Mouse (Mus musculus) limb, embryonic 13.5 days (tissue): Measurements from ENCODE around the gene Ntsr1. TPM values are rescaled to one million over a fixed set of nuclear protein-coding genes. Genes with fewer than 3 reads are reported as not detected.

Source experiments
- ATAC-seq: fragments of 200-750 bp; cut with Nextera tagmentation; 2 replicates; pipeline ENCODE4 v1.8.0; 2017; ENCODE audit warnings: low read depth, moderate number of reproducible peaks, moderate TSS enrichment; ENCODE audit not compliant: low FRiP score
- H3K27ac ChIP-seq: fragments of 300-500 bp; sonication (generic); 2 replicates; pipeline ENCODE4 v1.5.1; 2015; ENCODE audit warnings: inconsistent platforms, mild to moderate bottlenecking, moderate library complexity
- H3K27me3 ChIP-seq: fragments of 300-500 bp; sonication (generic); 2 replicates; pipeline ENCODE4 v1.6.1; 2015; ENCODE audit warnings: mild to moderate bottlenecking, inconsistent platforms
- H3K36me3 ChIP-seq: fragments of 300-500 bp; sonication (generic); 2 replicates; pipeline ENCODE4 v1.6.1; 2015; ENCODE audit warnings: inconsistent platforms, mild to moderate bottlenecking, moderate library complexity
- H3K4me1 ChIP-seq: fragments of 300-500 bp; sonication (generic); 2 replicates; pipeline ENCODE4 v1.6.1; 2015; ENCODE audit warnings: inconsistent platforms
- H3K4me2 ChIP-seq: fragments of 300-500 bp; sonication (generic); replicated peaks from 2 replicates; pipeline ENCODE4 v1.6.1; 2015; ENCODE audit warnings: inconsistent platforms, mild to moderate bottlenecking, moderate library complexity
- H3K4me3 ChIP-seq: fragments of 300-500 bp; sonication (generic); 2 replicates; pipeline ENCODE4 v1.5.1; 2015; ENCODE audit warnings: moderate library complexity, mild to moderate bottlenecking, inconsistent platforms
- H3K9ac ChIP-seq: fragments of 300-500 bp; sonication (generic); 2 replicates; pipeline ENCODE4 v1.6.1; 2015; ENCODE audit warnings: mild to moderate bottlenecking, inconsistent platforms
- H3K9me3 ChIP-seq: fragments of 300-500 bp; sonication (generic); 2 replicates; pipeline ENCODE4 v1.6.1; 2016; ENCODE audit warnings: inconsistent platforms
- WGBS: fragments of 180-500 bp; shearing (Covaris S2); methylation state at CpG from one replicate; pipeline ENCODE4 v1.1.7; 2015; 5-methylcytosine and 5-hydroxymethylcytosine counted together
- polyA plus RNA-seq: library from polyadenylated mRNA; unstranded; fragments of >200 nt; fragmentation: Nextera tagmentation; extraction: Ambion mirVana; gene quantifications from 2 replicates; pipeline ENCODE4 v1.2.1, GENCODE M21; 2015

The Ntsr1 gene
- polyA plus RNA-seq, 1 experiment from 2014 or later: 0.29 TPM

GRCm38 (mm10) chr2:180472306-180473079, 27.3 kb upstream of the Ntsr1 start:
- Histone ChIP-seq H3K27ac (no peak overlapping the region), H3K4me3 (0 out of 2 replicates have a peak overlapping the region, but pooled peaks have one; percentile 11), H3K36me3 (no peaks in the 10 kb centered on the region), H3K4me2 (peak overlapping the region; percentile 31), H3K9me3 (no peaks in the 10 kb centered on the region), H3K27me3 (peaks cover 12% of the 10 kb centered on the region), H3K9ac (no peak overlapping the region), H3K4me1 (0 out of 2 replicates have a peak, but pooled peaks cover 6% of the 10 kb centered on the region)
- ATAC-seq: peak; percentile 30; the same call in 1 of the 2 replicates
- WGBS: 5% methylated on average over 21 of the region's 21 CpGs

GRCm38 (mm10) chr2:180473080-180473440, 26.7 kb upstream of the Ntsr1 start:
- 35% methylated on average over 7 of the region's 7 CpGs for WGBS

GRCm38 (mm10) chr2:180474864-180475263, 24.9 kb upstream of the Ntsr1 start:
- Histone ChIP-seq H3K9me3 (no peaks in the 10 kb centered on the region), H3K36me3 (no peaks in the 10 kb centered on the region), H3K9ac (no peak overlapping the region), H3K4me2 (no peak overlapping the region), H3K4me1 (0 out of 2 replicates have a peak, but pooled peaks cover 6% of the 10 kb centered on the region), H3K27me3 (peaks cover 12% of the 10 kb centered on the region), H3K4me3 (no peak overlapping the region), H3K27ac (no peak overlapping the region)
- 88% methylated on average over 3 of the region's 3 CpGs for WGBS
- no peak for ATAC-seq

More at GRCm38 (mm10) chr2:180473080-180473440, 26.7 kb upstream of the Ntsr1 start:
- H3K9me3 ChIP-seq: no peaks in the 10 kb centered on the region
- no peaks in the 10 kb centered on the region for H3K36me3 ChIP-seq
- H3K9ac ChIP-seq: no peak overlapping the region
- no peak overlapping the region for H3K4me3 ChIP-seq
- peak overlapping the region; percentile 31; the same call in 1 of the 2 replicates for H3K4me2 ChIP-seq
- H3K4me1 ChIP-seq: 0 out of 2 replicates have a peak, but pooled peaks cover 6% of the 10 kb centered on the region
- ATAC-seq: peak; percentile 75
- peaks cover 12% of the 10 kb centered on the region for H3K27me3 ChIP-seq
- no peak overlapping the region for H3K27ac ChIP-seq

GRCm38 (mm10) chr2:180482274-180482673, 17.5 kb upstream of the Ntsr1 start:
- 29% methylated on average over 16 of the region's 16 CpGs for WGBS
- ATAC-seq: no peak
- Histone ChIP-seq H3K9me3 (no peaks in the 10 kb centered on the region), H3K27ac (no peak overlapping the region), H3K4me2 (no peak overlapping the region), H3K27me3 (peaks cover 31% of the 10 kb centered on the region), H3K4me1 (no peaks in the 10 kb centered on the region), H3K9ac (no peak overlapping the region), H3K4me3 (no peak overlapping the region), H3K36me3 (no peaks in the 10 kb centered on the region)

GRCm38 (mm10) chr2:180484882-180485281, 14.9 kb upstream of the Ntsr1 start:
- Histone ChIP-seq H3K9ac (no peak overlapping the region), H3K4me3 (no peak overlapping the region), H3K36me3 (no peaks in the 10 kb centered on the region), H3K27ac (no peak overlapping the region), H3K9me3 (no peaks in the 10 kb centered on the region), H3K27me3 (peaks cover 52% of the 10 kb centered on the region), H3K4me2 (no peak overlapping the region), H3K4me1 (no peaks in the 10 kb centered on the region)
- 63% methylated on average over 4 of the region's 4 CpGs for WGBS
- ATAC-seq: no peak

GRCm38 (mm10) chr2:180485306-180485705, 14.5 kb upstream of the Ntsr1 start:
- no peak overlapping the region for H3K27ac ChIP-seq
- no peak overlapping the region for H3K9ac ChIP-seq
- 66% methylated on average over 3 of the region's 3 CpGs for WGBS
- H3K4me2 ChIP-seq: no peak overlapping the region
- no peaks in the 10 kb centered on the region for H3K36me3 ChIP-seq
- H3K4me1 ChIP-seq: no peaks in the 10 kb centered on the region
- no peaks in the 10 kb centered on the region for H3K9me3 ChIP-seq
- ATAC-seq: no peak
- no peak overlapping the region for H3K4me3 ChIP-seq
- H3K27me3 ChIP-seq: peaks cover 56% of the 10 kb centered on the region

- ATAC-seq: no peak
- Histone ChIP-seq H3K36me3 (no peaks in the 10 kb centered on the region), H3K9ac (no peak overlapping the region), H3K9me3 (no peaks in the 10 kb centered on the region), H3K27ac (no peak overlapping the region), H3K4me2 (no peak overlapping the region), H3K4me3 (no peak overlapping the region), H3K27me3 (peaks cover 41% of the 10 kb centered on the region), H3K4me1 (no peaks in the 10 kb centered on the region)
- WGBS: 23% methylated on average over 17 of the region's 17 CpGs
These were observed 11.5 kb upstream of the Ntsr1 start for GRCm38 (mm10) chr2:180488210-180488751.

- WGBS: 76% methylated on average over 8 of the region's 8 CpGs
- Histone ChIP-seq H3K36me3 (no peaks in the 10 kb centered on the region), H3K9ac (no peak overlapping the region), H3K4me2 (no peak overlapping the region), H3K9me3 (no peaks in the 10 kb centered on the region), H3K27ac (no peak overlapping the region), H3K4me1 (peaks cover 17% of the 10 kb centered on the region), H3K27me3 (peaks cover 42% of the 10 kb centered on the region), H3K4me3 (no peak overlapping the region)
- ATAC-seq: no peak
These were observed 3.9 kb upstream of the Ntsr1 start for GRCm38 (mm10) chr2:180495906-180496305.

GRCm38 (mm10) chr2:180500726-180501125, 950 bp downstream of the Ntsr1 start:
- H3K27me3 ChIP-seq: peaks cover 69% of the 10 kb centered on the region
- no peak overlapping the region for H3K27ac ChIP-seq
- H3K9me3 ChIP-seq: no peaks in the 10 kb centered on the region
- no peaks in the 10 kb centered on the region for H3K36me3 ChIP-seq
- H3K4me2 ChIP-seq: peak overlapping the region; percentile 68
- peaks cover 24% of the 10 kb centered on the region for H3K4me1 ChIP-seq
- ATAC-seq: no peak
- WGBS: 42% methylated on average over 13 of the region's 13 CpGs
- no peak overlapping the region for H3K9ac ChIP-seq
- 0 out of 2 replicates have a peak overlapping the region, but pooled peaks have one; percentile 36 for H3K4me3 ChIP-seq

- WGBS: 33% methylated on average over 9 of the region's 9 CpGs
- ATAC-seq: peak; percentile 37; the same call in 1 of the 2 replicates
- Histone ChIP-seq H3K4me1 (peaks cover 24% of the 10 kb centered on the region), H3K27me3 (peaks cover 69% of the 10 kb centered on the region), H3K4me3 (no peak overlapping the region), H3K27ac (no peak overlapping the region), H3K9me3 (no peaks in the 10 kb centered on the region), H3K9ac (no peak overlapping the region), H3K36me3 (no peaks in the 10 kb centered on the region), H3K4me2 (peak overlapping the region; percentile 23; the same call in 1 of the 2 replicates)
These were observed 1.6 kb downstream of the Ntsr1 start for GRCm38 (mm10) chr2:180501217-180501967.

GRCm38 (mm10) chr2:180506281-180506680, 6.5 kb downstream of the Ntsr1 start:
- no peak overlapping the region for H3K4me3 ChIP-seq
- no peaks in the 10 kb centered on the region for H3K9me3 ChIP-seq
- no peak overlapping the region for H3K9ac ChIP-seq
- H3K36me3 ChIP-seq: no peaks in the 10 kb centered on the region
- no peak overlapping the region for H3K4me2 ChIP-seq
- WGBS: 71% methylated on average over 5 of the region's 5 CpGs
- ATAC-seq: no peak
- peaks cover 15% of the 10 kb centered on the region for H3K4me1 ChIP-seq
- H3K27ac ChIP-seq: no peak overlapping the region
- peaks cover 29% of the 10 kb centered on the region for H3K27me3 ChIP-seq
